Mouse (Mus musculus): ENCODE measurements around the gene Wdr20. TPM values are rescaled to one million over a fixed set of nuclear protein-coding genes. Genes with fewer than 3 reads are reported as not detected.

The Wdr20 gene
- total RNA-seq, 2 experiments from 2014 or later: 46.2 to 48.1 TPM

GRCm38 (mm10) chr12:110775628-110776426, 38.1 kb downstream of the Wdr20 start:
- DNase-seq (ENCODE audit: low spot score in 2 of 2): no peak

GRCm38 (mm10) chr12:110777853-110778252, 40.1 kb downstream of the Wdr20 start:
- no peak for DNase-seq (ENCODE audit: low spot score in 2 of 2)

- no peak for DNase-seq (ENCODE audit: low spot score in 2 of 2)
Observed at GRCm38 (mm10) chr12:110779296-110779695, 41.6 kb downstream of the Wdr20 start.

- no peak for DNase-seq (ENCODE audit: low spot score in 2 of 2)
Observed at GRCm38 (mm10) chr12:110781181-110781580, 43.4 kb downstream of the Wdr20 start.

- DNase-seq (ENCODE audit: low spot score in 2 of 2): no peak
Observed at GRCm38 (mm10) chr12:110782278-110782677, 44.5 kb downstream of the Wdr20 start.

- no peak for DNase-seq (ENCODE audit: low spot score in 2 of 2)
Observed at GRCm38 (mm10) chr12:110784211-110784610, 46.5 kb downstream of the Wdr20 start.

- DNase-seq (ENCODE audit: low spot score in 2 of 2): no peak
Observed at GRCm38 (mm10) chr12:110786243-110786642, 48.5 kb downstream of the Wdr20 start.

- DNase-seq (ENCODE audit: low spot score in 2 of 2): no peak
Observed at GRCm38 (mm10) chr12:110790580-110790979, 52.8 kb downstream of the Wdr20 start.

- no peak for DNase-seq (ENCODE audit: low spot score in 2 of 2)
Observed at GRCm38 (mm10) chr12:110791026-110791425, 53.3 kb downstream of the Wdr20 start.

- no peak for DNase-seq (ENCODE audit: low spot score in 2 of 2)
Observed at GRCm38 (mm10) chr12:110795035-110795434, 57.3 kb downstream of the Wdr20 start.

- DNase-seq (ENCODE audit: low spot score in 2 of 2): no peak
Observed at GRCm38 (mm10) chr12:110796748-110797147, 59.0 kb downstream of the Wdr20 start.

- no peak for DNase-seq (ENCODE audit: low spot score in 2 of 2)
Observed at GRCm38 (mm10) chr12:110797202-110797601, 59.5 kb downstream of the Wdr20 start.

GRCm38 (mm10) chr12:110797842-110798431, 60.2 kb downstream of the Wdr20 start:
- no peak for DNase-seq (ENCODE audit: low spot score in 2 of 2)

- no peak for DNase-seq (ENCODE audit: low spot score in 2 of 2)
Observed at GRCm38 (mm10) chr12:110799226-110799625, 61.5 kb downstream of the Wdr20 start.

GRCm38 (mm10) chr12:110801876-110802464, 64.2 kb downstream of the Wdr20 start:
- no peak for DNase-seq (ENCODE audit: low spot score in 2 of 2)

GRCm38 (mm10) chr12:110802674-110803297, 65.0 kb downstream of the Wdr20 start:
- DNase-seq (ENCODE audit: low spot score in 2 of 2): no peak

- no peak for DNase-seq (ENCODE audit: low spot score in 2 of 2)
Observed at GRCm38 (mm10) chr12:110804261-110804660, 66.5 kb downstream of the Wdr20 start.

- DNase-seq (ENCODE audit: low spot score in 2 of 2): peak in 1 of 2 experiments; percentile 41
Observed at GRCm38 (mm10) chr12:110806301-110806970, 68.7 kb downstream of the Wdr20 start.

- no peak for DNase-seq (ENCODE audit: low spot score in 2 of 2)
Observed at GRCm38 (mm10) chr12:110808430-110808829, 70.7 kb downstream of the Wdr20 start.

GRCm38 (mm10) chr12:110808848-110809247, 71.1 kb downstream of the Wdr20 start:
- no peak for DNase-seq (ENCODE audit: low spot score in 2 of 2)

GRCm38 (mm10) chr12:110813132-110813531, 75.4 kb downstream of the Wdr20 start:
- DNase-seq (ENCODE audit: low spot score in 2 of 2): no peak

Data from left cerebral cortex, adult 18-20 months (tissue).